Mouse (Mus musculus) G1E (cell line): Measurements from ENCODE around the gene Mlip. TPM values are rescaled to one million over a fixed set of nuclear protein-coding genes. Genes with fewer than 3 reads are reported as not detected.

Source experiments
- ATAC-seq: 2 replicates; pipeline ENCODE4 v1.8.0; 2016; ENCODE audit warnings: mild to moderate bottlenecking; ENCODE audit not compliant: insufficient number of reproducible peaks, poor library complexity, low FRiP score, severe bottlenecking; ENCODE audit errors: extremely low read depth
- DNase-seq: peaks from one replicate; pipeline ENCODE4 v3.0.0; 2012; ENCODE audit warnings: low spot score
- H3K27me3 ChIP-seq: 2 replicates; pipeline ENCODE4 v1.6.1; 2012; ENCODE audit warnings: mild to moderate bottlenecking, low read length, inconsistent platforms; ENCODE audit not compliant: insufficient read depth
- H3K36me3 ChIP-seq: replicated peaks from 2 replicates; pipeline ENCODE3; 2012; ENCODE audit warnings: mild to moderate bottlenecking, inconsistent platforms
- H3K4me1 ChIP-seq: 2 replicates; pipeline ENCODE4 v1.6.1; 2012; ENCODE audit warnings: low read depth, low read length, inconsistent platforms, mixed read lengths; ENCODE audit not compliant: insufficient read depth
- H3K4me3 ChIP-seq: 2 replicates; pipeline ENCODE4 v1.5.1; 2012; ENCODE audit warnings: low read depth, mild to moderate bottlenecking, inconsistent platforms, low read length, moderate library complexity, mixed read lengths
- H3K9me3 ChIP-seq: replicated peaks from 2 replicates; pipeline ENCODE4 v1.6.1; 2012; ENCODE audit warnings: inconsistent platforms
- CTCF ChIP-seq: IDR thresholded peaks from 2 replicates; pipeline ENCODE4 v1.5.1; 2012; ENCODE audit warnings: low read depth, low read length, inconsistent platforms, mixed read lengths
- GATA1 ChIP-seq: IDR thresholded peaks from 2 replicates; pipeline ENCODE4 v1.6.1; 2012; ENCODE audit warnings: borderline replicate concordance, low read length, inconsistent platforms, mixed read lengths
- GATA2 ChIP-seq: IDR thresholded peaks from 2 replicates; pipeline ENCODE4 v1.6.1; 2012; ENCODE audit warnings: low read depth, low read length, inconsistent platforms, borderline replicate concordance
- POLR2AphosphoS5 ChIP-seq: IDR thresholded peaks from 2 replicates; pipeline ENCODE4 v1.6.1; 2012; ENCODE audit warnings: low read depth, low read length, inconsistent platforms; ENCODE audit not compliant: insufficient replicate concordance
- TAL1 ChIP-seq: conservative IDR thresholded peaks from 2 replicates; pipeline ENCODE4 v1.6.1; 2012; ENCODE audit warnings: low read depth, low read length, inconsistent platforms, mixed read lengths
- polyA plus RNA-seq: library from polyadenylated mRNA; stranded (reverse); fragments of >175 nt; gene quantifications from 2 replicates; pipeline ENCODE4 v1.2.3, GENCODE M21; 2012
- total RNA-seq, 2 experiments: library from RNA; stranded (forward) in 1 of 2; stranded (reverse) in 1 of 2; fragments of 200-1000 nt in 1 of 2; fragments of >200 nt in 1 of 2; fragmentation: Nextera tagmentation in 1 of 2; gene quantifications; 2 replicates each; pipeline ENCODE4 v1.2.3; 2014 to 2017

Gene Mlip
- total and polyA plus RNA-seq, 3 experiments: 0.16 TPM; not detected in 2

GRCm38 (mm10) chr9:77339571-77340148, 13.1 kb downstream of the Mlip start:
- H3K4me3 ChIP-seq: no peak overlapping the region
- peaks cover 16% of the 10 kb centered on the region for H3K9me3 ChIP-seq
- H3K36me3 ChIP-seq: no peaks in the 10 kb centered on the region
- DNase-seq: no peak
- no peak for TF ChIP-seq GATA2
- no peak for TF ChIP-seq POLR2AphosphoS5
- no peak for TF ChIP-seq CTCF
- no peak for TF ChIP-seq TAL1
- TF ChIP-seq GATA1: no peak
- no peaks in the 10 kb centered on the region for H3K27me3 ChIP-seq
- no peaks in the 10 kb centered on the region for H3K4me1 ChIP-seq
- ATAC-seq: no peak

DNA sequence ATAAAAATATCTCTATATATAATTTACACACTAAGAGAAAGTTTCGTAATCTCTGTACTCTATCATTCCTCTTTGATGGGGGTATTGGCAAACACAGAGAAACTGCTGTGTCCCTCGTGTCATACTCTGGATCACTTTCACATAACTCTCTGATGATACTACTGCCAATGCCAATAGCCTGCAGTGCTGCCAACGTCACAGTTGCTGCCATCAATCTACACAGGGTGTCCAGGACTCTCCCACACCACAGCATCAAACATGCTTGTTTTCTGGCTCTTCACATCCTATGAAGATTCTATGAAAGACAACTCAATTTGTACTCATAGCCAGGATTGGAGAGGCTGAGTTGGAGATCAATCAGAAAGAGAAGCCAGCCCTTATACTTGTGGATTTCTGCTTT, 17.4 kb downstream of the Mlip start:
- Histone ChIP-seq H3K9me3 (peaks cover 7% of the 10 kb centered on the region), H3K27me3 (no peaks in the 10 kb centered on the region), H3K36me3 (no peaks in the 10 kb centered on the region), H3K4me1 (no peaks in the 10 kb centered on the region), H3K4me3 (no peak overlapping the region)
- TF ChIP-seq GATA2 (no peak), CTCF (no peak)
- DNase-seq (no peak), ATAC-seq (no peak)

GRCm38 (mm10) chr9:77318346-77318745, 34.4 kb downstream of the Mlip start:
- H3K27me3 ChIP-seq: no peaks in the 10 kb centered on the region
- H3K4me3 ChIP-seq: no peak overlapping the region
- H3K36me3 ChIP-seq: no peaks in the 10 kb centered on the region
- TF ChIP-seq GATA1 (no peak), TAL1 (no peak), POLR2AphosphoS5 (no peak), CTCF (no peak), GATA2 (no peak)
- peaks cover 20% of the 10 kb centered on the region for H3K9me3 ChIP-seq
- no peaks in the 10 kb centered on the region for H3K4me1 ChIP-seq
- DNase-seq (no peak), ATAC-seq (no peak)

- ATAC-seq: no peak
- H3K27me3 ChIP-seq: no peaks in the 10 kb centered on the region
- no peaks in the 10 kb centered on the region for H3K4me1 ChIP-seq
- peaks cover 10% of the 10 kb centered on the region for H3K9me3 ChIP-seq
- TF ChIP-seq TAL1: no peak
- no peak for TF ChIP-seq CTCF
- TF ChIP-seq POLR2AphosphoS5: no peak
- TF ChIP-seq GATA2: no peak
- TF ChIP-seq GATA1: no peak
- no peak for DNase-seq
- H3K4me3 ChIP-seq: no peak overlapping the region
- no peaks in the 10 kb centered on the region for H3K36me3 ChIP-seq
These were observed 42.2 kb downstream of the Mlip start for GRCm38 (mm10) chr9:77310548-77310947.

DNA sequence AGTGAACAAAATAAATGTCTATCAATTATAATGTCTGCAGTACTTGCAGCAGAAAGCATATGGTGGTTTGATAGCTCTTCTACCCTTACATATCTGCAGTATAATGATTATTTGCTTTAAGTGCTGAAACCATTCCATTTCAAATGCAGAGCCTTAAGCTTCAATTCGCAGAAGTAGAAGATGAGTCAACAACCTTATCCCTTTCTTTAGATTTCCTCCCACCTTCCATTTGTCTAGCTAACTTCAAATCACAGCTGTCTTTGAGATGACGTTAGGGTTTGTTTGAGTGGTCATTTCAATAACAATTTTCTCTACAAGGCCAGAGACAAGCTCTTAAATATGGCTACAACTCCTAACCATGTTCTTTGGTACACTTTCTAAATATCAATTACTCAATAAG, 47.4 kb downstream of the Mlip start:
- TF ChIP-seq GATA2 (no peak), POLR2AphosphoS5 (no peak), TAL1 (no peak)
- ATAC-seq: no peak

GRCm38 (mm10) chr9:77302340-77302739, 50.4 kb downstream of the Mlip start:
- ATAC-seq (no peak), DNase-seq (no peak)

More for the DNA sequence above, 47.4 kb downstream of the Mlip start:
- Histone ChIP-seq H3K27me3 (no peaks in the 10 kb centered on the region), H3K9me3 (peaks cover 10% of the 10 kb centered on the region), H3K36me3 (no peaks in the 10 kb centered on the region), H3K4me1 (no peaks in the 10 kb centered on the region), H3K4me3 (no peak overlapping the region)
- DNase-seq: no peak

DNA sequence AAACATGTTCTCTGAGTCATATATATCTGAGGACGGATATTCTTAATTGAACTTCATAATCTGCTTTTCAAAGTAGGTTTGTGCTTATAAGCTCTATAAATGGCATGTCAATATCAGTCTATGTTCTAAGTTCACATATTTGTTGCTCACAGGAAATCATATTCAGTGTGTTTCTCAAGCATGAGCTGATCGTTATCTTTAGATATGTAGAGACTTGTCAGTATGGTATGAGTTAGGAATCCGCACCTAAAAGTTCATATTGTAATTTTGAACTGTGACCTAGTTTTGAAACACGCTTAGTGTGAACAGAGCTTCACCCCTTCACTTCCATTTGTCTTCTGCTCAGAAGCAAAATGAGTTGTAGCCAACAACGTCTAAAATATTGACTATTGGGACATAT, 64.8 kb downstream of the Mlip start:
- no peaks in the 10 kb centered on the region for H3K4me1 ChIP-seq
- no peaks in the 10 kb centered on the region for H3K27me3 ChIP-seq
- peaks cover 7% of the 10 kb centered on the region; the same call in 1 of the 2 replicates for H3K9me3 ChIP-seq
- no peak for ATAC-seq
- no peaks in the 10 kb centered on the region for H3K36me3 ChIP-seq
- DNase-seq: no peak
- TF ChIP-seq GATA1 (no peak), POLR2AphosphoS5 (no peak), TAL1 (no peak), CTCF (no peak), GATA2 (no peak)
- no peak overlapping the region for H3K4me3 ChIP-seq

More at GRCm38 (mm10) chr9:77302340-77302739, 50.4 kb downstream of the Mlip start:
- Histone ChIP-seq H3K27me3 (no peaks in the 10 kb centered on the region), H3K4me1 (no peaks in the 10 kb centered on the region), H3K4me3 (no peak overlapping the region), H3K9me3 (peaks cover 8% of the 10 kb centered on the region), H3K36me3 (no peaks in the 10 kb centered on the region)
- TF ChIP-seq GATA2: no peak
- no peak for TF ChIP-seq TAL1
- TF ChIP-seq GATA1: no peak
- TF ChIP-seq POLR2AphosphoS5: no peak
- TF ChIP-seq CTCF: no peak
